Mouse (Mus musculus) layer of hippocampus, adult 18-20 months (tissue): ENCODE data around the gene Rab9. TPM values are rescaled to one million over a fixed set of nuclear protein-coding genes. Genes with fewer than 3 reads are reported as not detected.

Source experiments
- DNase-seq, 2 experiments: peaks; one replicate each; pipeline ENCODE4 v3.0.0; 2022; ENCODE audit warnings: low spot score in 2 of 2
- total RNA-seq, 2 experiments: library from RNA; stranded (reverse); gene quantifications; 2 replicates each; pipeline ENCODE4 v1.2.3; 2021

The Rab9 gene
- total RNA-seq, 2 experiments from 2014 or later = 36.5 to 39.0 TPM

DNA sequence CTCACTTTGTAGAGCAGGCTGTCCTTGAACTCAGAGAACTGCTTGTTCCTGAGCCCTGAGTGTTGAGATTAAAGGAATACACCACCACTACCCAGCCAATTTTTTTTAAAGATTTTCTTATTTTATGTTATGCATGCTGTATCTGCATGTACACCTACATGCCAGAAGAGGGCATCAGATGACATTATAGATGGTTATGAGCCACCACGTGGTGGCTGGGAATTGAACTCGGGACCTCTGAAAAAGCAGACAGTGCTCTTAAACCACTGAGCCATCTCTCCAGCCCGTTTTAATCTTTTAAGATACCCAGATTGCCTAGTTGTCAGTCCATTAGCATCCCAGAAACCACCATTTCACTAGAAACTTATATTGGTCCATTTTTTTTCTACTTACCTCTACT lies 25.3 kb downstream of the Rab9 start:
- DNase-seq = no peak

GRCm38 (mm10) chrX:166453532-166453931 lies 26.1 kb downstream of the Rab9 start:
- DNase-seq = no peak

GRCm38 (mm10) chrX:166444552-166444951 lies 35.1 kb downstream of the Rab9 start:
- DNase-seq = no peak

- peak; percentile 77 to 92 for DNase-seq
Measured at GRCm38 (mm10) chrX:166440616-166441063, 39.0 kb downstream of the Rab9 start, which contains the start of gene Ofd1. Ofd1 (minus strand) TSS chrX:166440704.

- DNase-seq = no peak
Measured at GRCm38 (mm10) chrX:166440036-166440615, 39.5 kb downstream of the Rab9 start, which contains the start of gene Trappc2. Trappc2 (plus strand) TSS chrX:166440574.

- no peak for DNase-seq
Measured at GRCm38 (mm10) chrX:166434812-166435211, 44.9 kb downstream of the Rab9 start.

GRCm38 (mm10) chrX:166416196-166416595 lies 63.5 kb downstream of the Rab9 start:
- DNase-seq = peak in 1 of 2 experiments; percentile 37

- no peak for DNase-seq
Measured at GRCm38 (mm10) chrX:166407865-166408264, 71.8 kb downstream of the Rab9 start.

Other genes starting within 250 kb of the Rab9 start
- 100 to 1,000 TPM; 705 to 717 TPM for gene Gpm6b, start 241.0 kb downstream of the Rab9 start, total RNA-seq
- 10 to 100 TPM; 51.5 to 60.8 TPM for gene Trappc2, start 39.3 kb downstream of the Rab9 start, total RNA-seq
- 1 to 10 TPM; 5.0 to 5.7 TPM for gene Ofd1, start 39.2 kb downstream of the Rab9 start, total RNA-seq
- gene Tceanc, start 38.7 kb upstream of the Rab9 start, total RNA-seq = 1 to 10 TPM; 1.0 to 1.5 TPM
- gene Egfl6, start 105.9 kb upstream of the Rab9 start, total RNA-seq = 1 to 10 TPM; 4.3 to 4.7 TPM